Mouse (Mus musculus): ENCODE results near the gene Dmpk.
"Not testable (repeated sequence)": the region's sequence is repeated elsewhere in the genome, so short reads cannot be mapped to it uniquely, and the experiment has no call there.

Gene Dmpk

GRCm38 (mm10) chr7:19083701-19084100 lies at the start of gene Dmpk:
Gene Dmpk (plus strand): TSS chr7:19083849.
- in situ Hi-C loops (cut with MseI, MboI) = no loop called here

- in situ Hi-C loops (cut with MseI, MboI) = no loop called here
Measured at GRCm38 (mm10) chr7:19044616-19045015, 39.0 kb upstream of the Dmpk start.

GRCm38 (mm10) chr7:19046286-19047069 lies 37.2 kb upstream of the Dmpk start:
- in situ Hi-C loops (cut with MseI, MboI) = no loop called here

GRCm38 (mm10) chr7:19048006-19048527 lies 35.6 kb upstream of the Dmpk start:
- in situ Hi-C loops (cut with MseI, MboI) = no loop called here

GRCm38 (mm10) chr7:19049252-19049651 lies 34.4 kb upstream of the Dmpk start:
- in situ Hi-C loops (cut with MseI, MboI) = no loop called here

- in situ Hi-C loops (cut with MseI, MboI) = no loop called here
Measured at GRCm38 (mm10) chr7:19050172-19050571, 33.5 kb upstream of the Dmpk start.

- in situ Hi-C loops (cut with MseI, MboI) = no loop called here
Measured at GRCm38 (mm10) chr7:19051161-19051560, 32.5 kb upstream of the Dmpk start.

GRCm38 (mm10) chr7:19052345-19053135 lies 31.1 kb upstream of the Dmpk start:
- in situ Hi-C loops (cut with MseI, MboI) = no loop called here

- in situ Hi-C loops (cut with MseI, MboI) = no loop called here
Measured at GRCm38 (mm10) chr7:19053136-19053532, 30.5 kb upstream of the Dmpk start.

- in situ Hi-C loops (cut with MseI, MboI) = no loop called here
Measured at GRCm38 (mm10) chr7:19054047-19054776, 29.4 kb upstream of the Dmpk start, which contains the start of gene Rsph6a. Gene Rsph6a (plus strand): TSS chr7:19054690.

GRCm38 (mm10) chr7:19054777-19055076 lies 28.9 kb upstream of the Dmpk start:
- in situ Hi-C loops (cut with MseI, MboI) = no loop called here

- in situ Hi-C loops (cut with MseI, MboI) = no loop called here
Measured at GRCm38 (mm10) chr7:19055108-19055507, 28.5 kb upstream of the Dmpk start.

- in situ Hi-C loops (cut with MseI, MboI) = no loop called here
Measured at GRCm38 (mm10) chr7:19057405-19057804, 26.2 kb upstream of the Dmpk start.

GRCm38 (mm10) chr7:19065896-19066295 lies 17.8 kb upstream of the Dmpk start:
- in situ Hi-C loops (cut with MseI, MboI) = loop anchor here in 1 of 2 experiments (5.0 kb wide), 1 partner anchor 46 kb away; no protein-coding TSS in a partner anchor

GRCm38 (mm10) chr7:19067063-19067462 lies 16.6 kb upstream of the Dmpk start:
- in situ Hi-C loops (cut with MseI, MboI) = loop anchor here in 1 of 2 experiments (5.0 kb wide), 1 partner anchor 45 kb away; no protein-coding TSS in a partner anchor

GRCm38 (mm10) chr7:19067935-19068334 lies 15.7 kb upstream of the Dmpk start:
- in situ Hi-C loops (cut with MseI, MboI) = loop anchor here in 1 of 2 experiments (5.0 kb wide), 1 partner anchor 44 kb away; no protein-coding TSS in a partner anchor

- in situ Hi-C loops (cut with MseI, MboI) = loop anchor here in 1 of 2 experiments (5.0 kb wide), 1 partner anchor 44 kb away; no protein-coding TSS in a partner anchor
Measured at GRCm38 (mm10) chr7:19068707-19069106, 14.9 kb upstream of the Dmpk start.

- in situ Hi-C loops (cut with MseI, MboI) = loop anchor here in 1 of 2 experiments (5.0 kb wide), 1 partner anchor 43 kb away; no protein-coding TSS in a partner anchor
Measured at GRCm38 (mm10) chr7:19069500-19069899, 14.1 kb upstream of the Dmpk start.

- in situ Hi-C loops (cut with MseI, MboI) = not testable (repeated sequence)
Measured at GRCm38 (mm10) chr7:19071024-19071423, 12.6 kb upstream of the Dmpk start.

GRCm38 (mm10) chr7:19073504-19073903 lies 10.1 kb upstream of the Dmpk start:
- in situ Hi-C loops (cut with MseI, MboI) = no loop called here

- in situ Hi-C loops (cut with MseI, MboI) = no loop called here
Measured at GRCm38 (mm10) chr7:19074494-19074893, 9.2 kb upstream of the Dmpk start.

GRCm38 (mm10) chr7:19075231-19075630 lies 8.4 kb upstream of the Dmpk start:
- in situ Hi-C loops (cut with MseI, MboI) = no loop called here
